Mouse (Mus musculus) lung, postnatal 10 days (tissue): ENCODE results near the gene Rbm33.

Experiments used
- DNase-seq: peaks from one replicate; pipeline ENCODE4 v3.0.0; 2021

Gene Rbm33

GRCm38 (mm10) chr5:28464361-28465098 is 147.6 kb downstream of the Rbm33 start:
- no peak for DNase-seq

DNA sequence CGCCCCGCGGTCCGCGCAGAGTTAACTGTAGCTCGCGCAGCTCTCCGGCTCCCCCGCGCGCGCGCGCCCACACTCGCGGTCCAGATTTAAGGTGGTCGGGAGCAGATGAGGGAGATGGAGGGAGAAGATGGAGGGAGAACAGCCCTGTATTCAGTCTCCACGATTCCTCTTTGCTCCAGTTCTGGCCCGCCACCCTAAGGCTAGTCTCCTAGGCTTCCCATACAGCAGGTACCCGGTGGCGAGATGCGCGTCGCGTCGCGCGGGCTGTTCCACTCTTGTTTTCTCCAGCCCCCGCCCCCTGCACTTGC is 148.1 kb downstream of the Rbm33 start:
- peak; percentile 54 for DNase-seq

DNA sequence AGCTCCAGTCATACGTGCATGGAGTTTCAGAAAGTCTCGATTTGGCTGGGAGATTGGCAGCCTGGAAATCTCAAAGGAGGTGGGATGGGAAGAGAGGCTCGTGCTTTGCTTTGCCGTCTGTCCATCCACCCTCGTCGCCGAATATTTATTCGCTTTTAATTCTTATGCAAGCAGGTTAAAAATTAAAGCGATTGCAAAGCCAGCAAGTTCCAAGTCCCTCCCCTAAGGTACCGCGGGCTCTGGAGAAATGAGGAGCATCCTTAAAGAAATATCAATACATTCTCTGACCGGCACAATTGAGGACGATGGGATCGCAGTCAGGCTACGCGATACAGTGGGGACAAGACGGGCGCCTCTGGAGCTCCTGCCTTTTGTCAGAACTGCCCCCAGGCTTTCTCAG is 148.6 kb downstream of the Rbm33 start:
- DNase-seq, result no peak

- DNase-seq, result no peak
Measured at GRCm38 (mm10) chr5:28466351-28466750, 149.4 kb downstream of the Rbm33 start.

GRCm38 (mm10) chr5:28466760-28467306 is 149.9 kb downstream of the Rbm33 start, which contains the start of gene Shh:
Gene Shh, minus strand, starts transcription at chr5:28467256.
- no peak for DNase-seq
